Comparison of ENCODE assay signal across 22 mouse cellular contexts in genomic region chr11:119381631-119382337, GRCm38 (mm10). TPM values are rescaled to one million over a fixed set of nuclear protein-coding genes. Genes with fewer than 3 reads are reported as not detected.
A peak's percentile ranks its signal among the peaks of the same experiment; 100 is the strongest.
DNase-seq lines count a peak whose midpoint lies in the region; ATAC-seq lines count a peak whose summit lies in the region.
"Had no signal": no experiment of that assay in that cellular context is flagged by ENCODE, and none has a peak within 500 bp of the region (broad histone marks: within the 10 kb centered on the region; RNA-seq: fewer than 3 reads in every experiment).

No protein-coding gene starts in this region.

- peaks cover 35% of the 10 kb centered on the region for H3K36me3 ChIP-seq in heart, embryonic 12.5 days
- peaks cover 15% of the 10 kb centered on the region; the same call in 1 of the 2 replicates for H3K36me3 ChIP-seq in lung, embryonic 15.5 days
- H3K36me3 ChIP-seq in forebrain, embryonic 12.5 days (replicated peaks), result peaks cover 22% of the 10 kb centered on the region

- no peak for ATAC-seq in heart, embryonic 12.5 days (ENCODE audit: insufficient number of reproducible peaks, low FRiP score)
- ATAC-seq in lung, embryonic 15.5 days (ENCODE audit: borderline replicate concordance, extremely low read depth, low FRiP score, low TSS enrichment), result peak; percentile 19; the same call in 1 of the 2 replicates
- 0 out of 2 replicates have a peak, but pooled peaks have one; percentile 5 for ATAC-seq in megakaryocyte progenitor cell, adult 5-6 weeks (replicated peaks; ENCODE audit: poor library complexity)
- ATAC-seq in forebrain, embryonic 12.5 days (ENCODE audit: low FRiP score), result no peak
- ATAC-seq: forebrain, embryonic 14.5 days; inflammation-experienced regulatory T-cells, adult 6 months; midbrain, embryonic 16.5 days had no signal

- no peaks in the 10 kb centered on the region for H3K27me3 ChIP-seq in heart, embryonic 12.5 days (replicated peaks)
- H3K27me3 ChIP-seq in lung, embryonic 15.5 days, result no peaks in the 10 kb centered on the region
- no peaks in the 10 kb centered on the region for H3K27me3 ChIP-seq in forebrain, embryonic 12.5 days
- H3K27me3 ChIP-seq: liver, embryonic 13.5 days; neural tube, embryonic 13.5 days had no signal

- no peak for DNase-seq in heart, postnatal 25 days (ENCODE audit: low spot score)
- no peak for DNase-seq in lung, postnatal 36 days
- peak; percentile 78 for DNase-seq in ES-CJ7 (ENCODE audit: low read depth, low spot score)
- DNase-seq: adrenal gland, postnatal 25 days; cerebellum, adult 8-10 months; cerebellum, postnatal 36 days; kidney, adult 18-20 months; layer of hippocampus, adult 9-11 months; liver, embryonic 13.5 days; lung, adult 2 months had no signal

- 36% methylated on average over 9 of the region's 9 CpGs for WGBS in heart, embryonic 12.5 days
- WGBS in lung, embryonic 15.5 days, result 56% methylated on average over 9 of the region's 9 CpGs
- 86% methylated on average over 9 of the region's 9 CpGs for WGBS in forebrain, embryonic 12.5 days

- no peaks in the 10 kb centered on the region for H3K9me3 ChIP-seq in heart, embryonic 12.5 days (replicated peaks)
- no peaks in the 10 kb centered on the region for H3K9me3 ChIP-seq in lung, embryonic 15.5 days
- no peaks in the 10 kb centered on the region for H3K9me3 ChIP-seq in forebrain, embryonic 12.5 days
- H3K9me3 ChIP-seq: liver, embryonic 13.5 days; midbrain, embryonic 10.5 days; neural tube, embryonic 13.5 days had no signal

- peak overlapping the region; percentile 65 for H3K27ac ChIP-seq in heart, embryonic 12.5 days (ENCODE audit: poor library complexity, severe bottlenecking)
- H3K27ac ChIP-seq in lung, embryonic 15.5 days, result no peak overlapping the region
- H3K27ac ChIP-seq in forebrain, embryonic 12.5 days, result no peak overlapping the region
- H3K27ac ChIP-seq: hindbrain, embryonic 14.5 days; kidney, postnatal 0 days; liver, embryonic 13.5 days; midbrain, embryonic 10.5 days; neural tube, embryonic 13.5 days had no signal

- no peak overlapping the region for H3K4me2 ChIP-seq in heart, embryonic 12.5 days
- H3K4me2 ChIP-seq in lung, embryonic 15.5 days, result no peak overlapping the region
- no peak overlapping the region for H3K4me2 ChIP-seq in forebrain, embryonic 12.5 days
- H3K4me2 ChIP-seq: hindbrain, embryonic 14.5 days; liver, embryonic 13.5 days; neural tube, embryonic 13.5 days had no signal

- H3K9ac ChIP-seq in heart, embryonic 12.5 days, result peak overlapping the region; percentile 39; the same call in 1 of the 2 replicates
- no peak overlapping the region for H3K9ac ChIP-seq in lung, embryonic 15.5 days
- H3K9ac ChIP-seq in forebrain, embryonic 12.5 days, result no peak overlapping the region
- H3K9ac ChIP-seq: hindbrain, embryonic 14.5 days; liver, embryonic 13.5 days; neural tube, embryonic 13.5 days had no signal

- H3K4me3 ChIP-seq in heart, embryonic 12.5 days, result no peak overlapping the region
- no peak overlapping the region for H3K4me3 ChIP-seq in lung, embryonic 15.5 days
- no peak overlapping the region for H3K4me3 ChIP-seq in forebrain, embryonic 12.5 days (replicated peaks)
- H3K4me3 ChIP-seq: liver, embryonic 13.5 days; midbrain, embryonic 10.5 days; myocyte; neural tube, embryonic 13.5 days had no signal

- H3K4me1 ChIP-seq in heart, embryonic 12.5 days (replicated peaks), result peaks cover 20% of the 10 kb centered on the region
- H3K4me1 ChIP-seq in lung, embryonic 15.5 days, result no peaks in the 10 kb centered on the region
- H3K4me1 ChIP-seq in forebrain, embryonic 12.5 days, result no peaks in the 10 kb centered on the region
- H3K4me1 ChIP-seq: midbrain, embryonic 10.5 days; neural tube, embryonic 13.5 days had no signal

- intact Hi-C loops in heart, postnatal 25 days (cut with DNase I), result no loop called here

RNA-seq across cellular contexts. Expression of gene Rnf213, which starts 11.1 kb away (rescaled TPM):
- polyA plus RNA-seq in heart, embryonic 12.5 days (2016; fragmentation: Nextera tagmentation; extraction: Ambion mirVana), result 8.0 and 8.5 TPM in 2 replicates
- total RNA-seq in heart, postnatal 25 days (2021), result 10 to 100 TPM; 14.6 TPM
- polyA plus RNA-seq in lung, embryonic 15.5 days (2015; fragmentation: Nextera tagmentation; extraction: Ambion mirVana), result 7.0 and 7.6 TPM in 2 replicates
- total RNA-seq in megakaryocyte progenitor cell, adult 5-6 weeks (2015), result 62.9 and 69.5 TPM in 2 replicates
- 36.4 and 45.5 TPM in 2 replicates for total RNA-seq in megakaryocyte progenitor cell, adult 5-6 weeks (2017)
- 1.9 and 2.0 TPM in 2 replicates for polyA plus RNA-seq in forebrain, embryonic 12.5 days (2016; fragmentation: Nextera tagmentation; extraction: Ambion mirVana)

RNA-seq across cellular contexts. Expression of gene Slc26a11, which starts 26.4 kb away (rescaled TPM):
- 9.8 and 10.8 TPM in 2 replicates for polyA plus RNA-seq in heart, embryonic 12.5 days (2016; fragmentation: Nextera tagmentation; extraction: Ambion mirVana)
- 1 to 10 TPM; 2.3 to 2.8 TPM for total RNA-seq in heart, postnatal 25 days (2021)
- polyA plus RNA-seq in lung, embryonic 15.5 days (2015; fragmentation: Nextera tagmentation; extraction: Ambion mirVana), result 9.5 and 12.3 TPM in 2 replicates
- total RNA-seq in megakaryocyte progenitor cell, adult 5-6 weeks (2015), result 0.17 and 0.72 TPM in 2 replicates
- 0.34 TPM in 1 of 2 replicates, not detected in the other for total RNA-seq in megakaryocyte progenitor cell, adult 5-6 weeks (2017)
- 5.1 and 6.3 TPM in 2 replicates for polyA plus RNA-seq in forebrain, embryonic 12.5 days (2016; fragmentation: Nextera tagmentation; extraction: Ambion mirVana)

RNA-seq across cellular contexts. Expression of gene Sgsh, which starts 26.4 kb away (rescaled TPM):
- polyA plus RNA-seq in heart, embryonic 12.5 days (2016; fragmentation: Nextera tagmentation; extraction: Ambion mirVana), result 7.3 and 7.5 TPM in 2 replicates
- total RNA-seq in heart, postnatal 25 days (2021), result 1 to 10 TPM; 4.8 to 5.1 TPM
- polyA plus RNA-seq in lung, embryonic 15.5 days (2015; fragmentation: Nextera tagmentation; extraction: Ambion mirVana), result 7.6 and 8.7 TPM in 2 replicates
- total RNA-seq in megakaryocyte progenitor cell, adult 5-6 weeks (2015), result 2.9 and 5.4 TPM in 2 replicates
- 3.9 and 4.6 TPM in 2 replicates for total RNA-seq in megakaryocyte progenitor cell, adult 5-6 weeks (2017)
- polyA plus RNA-seq in forebrain, embryonic 12.5 days (2016; fragmentation: Nextera tagmentation; extraction: Ambion mirVana), result 4.4 and 6.2 TPM in 2 replicates

Comparison
In these comparisons a context has a peak if more than half of its experiments do, and no peak if none do; other contexts are left out.
1. ATAC-seq: peak in lung, embryonic 15.5 days (single experiment) and megakaryocyte progenitor cell, adult 5-6 weeks (single experiment); none in heart, embryonic 12.5 days (single experiment) and forebrain, embryonic 12.5 days (single experiment).